Mouse (Mus musculus) layer of hippocampus, adult 2 months (tissue): Measurements from ENCODE around the gene Tulp1. TPM values are rescaled to one million over a fixed set of nuclear protein-coding genes. Genes with fewer than 3 reads are reported as not detected.
"Not testable (repeated sequence)": the region's sequence is repeated elsewhere in the genome, so short reads cannot be mapped to it uniquely, and the experiment has no call there.

ENCODE experiments used
- DNase-seq, 2 experiments: peaks; one replicate each; pipeline ENCODE4 v3.0.0; 2022; ENCODE audit warnings: low spot score in 2 of 2
- H3K27ac ChIP-seq: fragments of 200-600 bp; 2 replicates; pipeline ENCODE4 v1.8.1; 2022
- H3K4me3 ChIP-seq: fragments of 200-600 bp; 2 replicates; pipeline ENCODE4 v1.8.1; 2022; ENCODE audit warnings: mild to moderate bottlenecking
- CTCF ChIP-seq: fragments of 200-600 bp; conservative IDR thresholded peaks from 2 replicates; pipeline ENCODE4 v1.8.1; 2022; ENCODE audit warnings: antibody characterized with exemption, mild to moderate bottlenecking, moderate library complexity
- total RNA-seq, 2 experiments: library from RNA; stranded (reverse); gene quantifications; 2 replicates each; pipeline ENCODE4 v1.2.3; 2021

Tulp1 gene
- total RNA-seq, 2 experiments from 2014 or later, result not detected

DNA sequence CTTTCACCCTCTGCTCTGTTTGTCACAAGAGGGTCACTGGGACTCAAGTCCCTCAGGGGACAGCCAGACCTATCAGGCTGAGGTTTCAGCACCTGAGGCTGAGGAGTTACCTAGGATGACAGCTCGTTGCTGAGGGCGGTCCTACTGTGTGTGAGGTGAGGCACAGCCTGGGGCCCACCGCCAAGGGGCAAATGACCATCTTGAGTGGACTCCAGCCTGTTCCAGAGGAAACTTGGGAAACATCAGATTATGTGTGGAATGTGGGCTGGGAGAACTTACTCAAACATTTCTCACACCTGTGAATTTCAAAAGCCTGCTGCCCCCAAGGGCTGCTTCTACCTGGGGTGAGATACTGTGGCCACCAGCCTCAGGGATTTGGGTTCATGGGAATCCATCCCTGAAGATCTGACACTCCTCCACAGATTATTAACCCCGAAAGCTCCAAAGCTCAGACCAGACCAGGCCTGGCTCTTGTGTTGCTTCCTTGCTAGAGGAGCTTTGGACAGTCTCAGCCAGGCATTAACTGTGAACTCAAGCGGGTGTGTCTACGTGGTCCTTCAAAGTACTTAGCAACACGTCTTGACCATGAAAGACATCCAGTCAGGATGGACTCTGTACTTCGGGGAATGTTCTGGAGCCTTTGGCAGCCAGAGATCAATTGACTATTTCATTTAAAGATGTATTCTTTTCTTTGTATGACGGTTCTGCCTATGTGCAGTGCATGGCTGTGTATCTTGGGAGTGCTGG lies 4.3 kb downstream of the Tulp1 start:
- Histone ChIP-seq H3K4me3 (no peak overlapping the region), H3K27ac (no peak overlapping the region)
- DNase-seq, result no peak
- TF ChIP-seq CTCF, result no peak

DNA sequence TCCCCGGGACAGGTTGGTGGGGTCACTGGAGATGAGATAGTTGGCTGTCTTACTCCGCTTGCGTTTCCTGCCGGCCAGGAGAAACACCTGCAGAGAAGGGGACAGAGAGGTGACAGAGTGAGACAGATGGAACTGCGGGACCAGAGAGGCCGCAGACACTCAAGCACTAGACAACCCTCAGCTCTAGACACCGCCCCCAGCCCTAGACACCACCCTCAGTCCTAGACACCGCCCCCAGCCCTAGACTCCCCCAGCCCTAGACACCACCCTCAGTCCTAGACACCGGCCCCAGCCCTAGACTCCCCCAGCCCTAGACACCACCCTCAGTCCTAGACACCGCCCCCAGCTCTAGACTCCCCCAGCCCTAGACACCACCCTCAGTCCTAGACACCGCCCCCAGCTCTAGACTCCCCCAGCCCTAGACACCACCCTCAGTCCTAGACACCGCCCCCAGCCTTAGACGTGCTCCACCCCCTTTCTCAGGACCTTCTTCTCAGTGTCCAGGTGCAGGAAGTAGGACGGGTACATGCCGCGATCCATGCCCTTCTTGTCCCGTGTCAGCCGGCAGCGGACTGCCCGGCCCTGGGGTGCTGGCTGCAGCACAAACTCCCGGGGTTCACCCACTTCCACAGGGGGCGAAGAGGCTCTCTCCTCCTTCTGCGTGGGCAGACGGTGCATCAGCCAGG lies 6.3 kb downstream of the Tulp1 start:
- H3K4me3 ChIP-seq, H3K27ac ChIP-seq, DNase-seq: not testable (repeated sequence)

DNA sequence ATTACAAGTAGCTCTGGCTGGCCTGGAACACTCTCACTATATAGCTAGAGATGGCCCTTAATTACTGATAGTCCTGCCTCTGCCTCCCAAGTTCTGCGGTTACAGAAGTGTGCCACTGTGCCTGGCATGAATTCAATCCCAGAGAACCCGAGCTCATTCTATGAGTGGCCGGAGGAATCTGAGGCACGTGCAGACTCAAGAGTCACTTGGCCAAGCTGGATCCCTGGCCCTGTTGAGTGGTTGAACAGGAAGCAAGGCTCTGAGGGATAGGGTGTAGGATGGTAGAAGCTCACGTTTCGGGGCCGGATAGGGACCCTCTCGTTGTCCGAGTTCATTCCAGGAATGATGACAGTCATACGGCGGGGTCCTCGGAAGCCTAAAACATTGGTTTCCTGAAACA lies 9.2 kb downstream of the Tulp1 start:
- no peak for TF ChIP-seq CTCF
- no peak overlapping the region for H3K27ac ChIP-seq
- no peak overlapping the region for H3K4me3 ChIP-seq
- no peak for DNase-seq

DNA sequence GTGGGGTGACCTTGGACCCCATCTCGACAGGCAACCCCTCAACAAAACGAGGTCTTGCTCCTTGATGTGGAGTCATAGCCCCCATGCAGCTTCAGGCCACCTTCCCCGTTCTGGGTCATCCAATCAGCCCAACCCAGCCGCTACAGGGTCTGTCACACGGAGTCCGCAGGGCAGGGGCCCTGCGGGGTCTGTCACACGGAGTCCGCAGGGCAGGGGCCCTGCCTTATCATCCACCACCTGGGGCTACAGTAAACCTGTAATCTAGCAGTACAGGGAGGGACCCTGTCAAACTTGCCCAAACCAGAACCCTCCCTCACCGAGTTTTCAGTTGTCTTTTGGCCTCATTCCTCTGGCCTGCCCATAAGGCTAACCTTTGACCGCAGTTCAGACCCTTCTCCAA lies 13.0 kb downstream of the Tulp1 start:
- Histone ChIP-seq H3K27ac (no peak overlapping the region), H3K4me3 (no peak overlapping the region)
- no peak for DNase-seq
- TF ChIP-seq CTCF, result no peak

DNA sequence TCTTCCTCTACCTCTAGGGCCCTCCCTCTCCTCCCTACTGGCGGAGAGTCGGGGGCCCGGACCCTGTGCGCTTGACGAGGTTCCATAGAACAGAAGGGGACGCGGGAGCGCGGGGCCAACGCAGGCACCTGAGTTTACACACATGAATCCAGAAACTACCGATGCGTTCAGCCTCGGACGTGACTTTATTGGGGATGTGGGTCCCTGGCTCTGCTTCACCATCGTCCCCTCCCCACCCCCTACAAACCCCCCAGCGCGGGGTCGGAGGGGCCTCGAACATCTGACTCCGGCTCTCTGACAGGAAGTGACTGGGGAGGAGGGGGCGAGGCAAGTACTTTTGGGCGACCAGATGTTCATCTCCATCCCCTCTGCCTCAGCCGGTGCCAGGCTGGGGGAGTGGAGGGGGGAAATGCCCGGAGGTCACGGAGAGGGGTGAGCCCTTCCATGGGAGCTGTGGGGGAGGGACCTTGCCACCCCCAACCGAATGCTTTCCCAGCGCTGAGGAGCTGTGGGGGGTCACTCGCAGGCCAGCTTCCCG lies 13.6 kb downstream of the Tulp1 start:
- H3K27ac ChIP-seq, result peak overlapping the region; percentile 69; the same call in 1 of the 2 replicates
- peak overlapping the region; percentile 61 for H3K4me3 ChIP-seq
- no peak for TF ChIP-seq CTCF
- DNase-seq, result no peak

DNA sequence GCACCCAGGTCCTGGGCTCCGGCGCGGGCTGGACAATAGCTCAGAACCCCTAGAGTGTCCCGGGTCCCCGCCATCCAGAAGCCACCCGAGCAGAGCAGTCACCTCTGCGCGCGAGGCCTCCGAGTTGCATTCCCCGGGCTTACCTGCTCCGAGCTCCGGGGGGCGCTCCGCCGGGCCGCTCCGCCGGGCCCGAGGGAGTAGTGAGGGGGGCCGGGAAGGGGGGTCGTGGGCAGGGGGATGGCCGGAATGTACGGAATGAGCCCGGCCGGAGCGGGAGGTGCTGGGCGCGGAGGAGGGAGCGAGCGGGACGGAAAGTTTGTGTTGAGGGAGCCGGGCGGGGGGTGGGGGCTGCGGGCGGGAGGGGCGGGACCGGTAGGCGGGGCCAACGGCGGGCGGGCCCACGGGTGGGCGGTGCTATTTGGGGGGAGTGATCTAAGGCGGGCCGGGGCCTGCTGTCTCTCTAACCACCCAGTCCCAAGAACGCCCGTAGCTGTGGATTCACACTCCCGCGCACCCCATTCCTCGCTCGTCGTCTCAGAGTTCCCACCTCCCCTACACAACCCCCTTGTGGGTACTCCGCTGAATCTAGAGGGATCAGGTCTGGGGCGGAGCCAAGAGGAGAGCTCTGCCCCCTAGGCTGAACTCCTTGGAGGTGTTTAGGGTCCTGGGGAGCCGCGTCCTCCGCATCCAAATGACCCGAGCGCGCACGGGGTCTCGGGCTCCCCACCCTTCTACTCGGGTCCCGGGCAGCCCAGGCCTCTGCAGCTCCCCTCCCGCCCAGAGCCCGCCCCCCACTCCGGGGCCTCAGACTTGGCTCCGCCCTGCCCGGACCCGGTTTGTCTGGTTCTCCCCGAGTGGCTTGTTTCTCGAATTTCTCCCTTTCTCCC lies 14.3 kb downstream of the Tulp1 start, which contains the start of gene Tead3:
Gene Tead3, minus strand, starts transcription at position 352 of the 887 bp plus-strand sequence.
- TF ChIP-seq CTCF, result no peak
- H3K4me3 ChIP-seq, result peak within 1 kb of the TSS; percentile 61
- DNase-seq, result no peak
- H3K27ac ChIP-seq, result peak within 1 kb of the TSS; percentile 69

DNA sequence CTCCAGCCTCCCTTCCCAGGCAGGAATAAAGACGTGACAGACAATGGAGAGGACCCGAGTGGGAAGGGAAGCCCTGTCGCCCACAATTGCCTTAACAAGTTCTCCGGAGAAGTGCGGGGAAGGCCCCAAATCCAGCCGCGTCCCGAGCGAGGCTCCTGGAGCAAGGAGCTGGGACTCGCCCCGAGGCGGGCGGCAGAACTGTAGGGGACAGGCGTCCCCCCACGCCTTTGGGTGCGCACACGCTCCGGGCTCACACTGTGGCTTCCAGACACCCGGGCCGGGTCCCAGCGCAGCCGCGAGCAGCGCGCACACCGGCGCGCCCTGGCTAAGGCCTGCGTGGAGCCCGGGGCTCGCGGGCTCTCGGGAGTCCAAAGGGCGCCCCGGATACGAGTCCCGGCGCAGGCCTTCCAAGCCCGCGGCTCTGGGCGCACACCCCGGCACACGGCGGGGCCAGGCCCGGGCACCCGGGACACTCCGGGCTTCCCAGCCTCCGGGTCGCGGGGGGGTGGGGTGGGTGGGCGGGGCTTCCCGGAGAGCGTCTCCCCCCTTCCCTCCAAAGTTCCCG lies 15.0 kb downstream of the Tulp1 start:
- DNase-seq, result no peak
- no peak for TF ChIP-seq CTCF
- Histone ChIP-seq H3K27ac (peak overlapping the region; percentile 62; the same call in 1 of the 2 replicates), H3K4me3 (peak overlapping the region; percentile 61)

DNA sequence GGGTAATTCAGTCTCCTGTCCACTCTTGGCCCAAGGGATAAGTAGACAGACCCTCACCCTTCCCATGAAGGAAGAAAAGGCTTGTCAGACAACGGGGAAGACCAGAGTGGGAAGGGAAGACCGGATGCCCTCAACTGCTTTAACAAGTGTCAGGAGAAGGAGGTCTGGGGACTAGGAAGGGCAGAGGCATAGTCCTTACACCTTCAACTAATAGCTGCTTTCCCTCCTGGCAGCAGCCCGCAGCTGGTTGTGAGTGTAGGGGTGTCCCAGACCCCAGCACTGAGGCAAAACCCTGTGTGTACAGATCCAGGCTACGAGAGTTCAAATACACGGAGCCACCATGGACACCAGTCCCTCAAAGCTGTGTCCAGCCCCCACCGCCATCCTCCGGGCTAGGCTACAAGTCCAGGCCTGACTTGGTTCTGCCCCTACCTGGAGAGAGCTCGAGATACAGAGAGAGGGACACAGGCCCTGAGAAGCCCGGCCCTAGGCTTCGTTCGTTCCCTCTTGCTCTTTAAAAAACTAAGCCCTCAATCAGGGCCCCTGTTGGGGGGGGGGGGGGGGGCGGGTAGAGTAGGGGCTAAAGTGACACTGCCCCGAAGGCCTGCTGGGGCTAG lies 15.7 kb downstream of the Tulp1 start:
- no peak overlapping the region; the same call in 1 of the 2 replicates for H3K27ac ChIP-seq
- no peak for DNase-seq
- H3K4me3 ChIP-seq, result peak overlapping the region; percentile 61
- TF ChIP-seq CTCF, result no peak

DNA sequence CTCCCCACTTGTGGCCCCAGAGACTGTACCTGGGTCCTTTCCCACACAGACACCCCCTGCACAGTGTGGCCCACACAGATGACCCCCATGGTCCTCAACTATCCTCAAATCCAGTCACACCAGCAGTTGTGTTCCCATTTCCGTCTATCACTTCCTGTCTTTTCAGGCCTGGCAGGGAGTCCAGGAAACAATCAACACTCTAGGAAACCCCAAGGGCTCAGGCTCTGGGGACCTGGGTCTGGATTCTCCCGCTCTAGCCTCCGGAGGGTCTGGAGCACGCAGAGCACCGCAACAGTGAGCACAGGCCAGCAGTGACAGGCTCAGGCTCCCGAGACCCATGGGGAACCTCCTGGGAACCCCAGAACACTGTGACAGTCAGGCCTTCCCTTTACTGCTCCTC lies 16.8 kb downstream of the Tulp1 start:
- DNase-seq, result no peak
- Histone ChIP-seq H3K4me3 (no peak overlapping the region), H3K27ac (no peak overlapping the region)
- TF ChIP-seq CTCF, result no peak

DNA sequence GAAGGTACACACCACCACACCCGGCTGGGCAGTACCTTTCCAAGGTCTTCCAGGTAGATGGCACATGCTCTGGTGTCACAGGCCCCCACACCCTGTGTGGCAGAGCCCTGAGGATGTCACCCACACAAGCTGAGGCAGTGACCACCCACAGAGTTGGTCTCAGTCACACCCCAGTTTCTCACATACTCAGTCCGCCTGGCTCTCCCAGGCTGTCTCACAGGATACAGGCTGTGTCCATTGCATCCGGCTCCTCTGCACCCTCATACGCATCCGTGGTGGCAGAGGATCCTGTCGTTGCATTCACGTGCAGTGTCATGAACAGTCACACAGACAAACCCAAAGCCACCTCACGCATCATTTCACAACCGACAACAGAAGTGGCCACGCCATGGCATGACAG lies 17.7 kb downstream of the Tulp1 start:
- DNase-seq, result no peak
- no peak for TF ChIP-seq CTCF

DNA sequence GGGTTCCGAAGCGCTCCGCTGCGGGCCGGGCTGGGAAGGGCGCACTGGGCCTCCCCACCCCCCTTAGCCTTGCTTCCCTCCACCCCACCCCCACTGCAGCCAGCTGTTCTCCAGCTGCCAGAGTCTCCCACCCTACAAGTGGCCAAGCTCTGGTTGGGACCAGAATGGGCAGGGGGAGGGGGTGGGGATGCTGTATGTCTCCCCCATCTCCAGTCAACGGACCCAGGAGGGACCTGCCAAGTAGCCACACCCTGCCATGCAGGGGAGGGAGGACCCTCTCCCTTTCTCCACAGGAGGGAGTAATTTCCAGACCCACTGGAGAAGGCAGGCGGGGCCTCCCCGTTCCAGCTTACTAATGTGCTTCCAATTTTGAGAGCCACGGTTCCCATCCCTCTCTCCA lies 19.1 kb downstream of the Tulp1 start:
- DNase-seq, result no peak
- H3K4me3 ChIP-seq, result no peak overlapping the region
- TF ChIP-seq CTCF, result no peak

More for the DNA sequence above, 17.7 kb downstream of the Tulp1 start:
- H3K4me3 ChIP-seq, result no peak overlapping the region
- H3K27ac ChIP-seq, result no peak overlapping the region

DNA sequence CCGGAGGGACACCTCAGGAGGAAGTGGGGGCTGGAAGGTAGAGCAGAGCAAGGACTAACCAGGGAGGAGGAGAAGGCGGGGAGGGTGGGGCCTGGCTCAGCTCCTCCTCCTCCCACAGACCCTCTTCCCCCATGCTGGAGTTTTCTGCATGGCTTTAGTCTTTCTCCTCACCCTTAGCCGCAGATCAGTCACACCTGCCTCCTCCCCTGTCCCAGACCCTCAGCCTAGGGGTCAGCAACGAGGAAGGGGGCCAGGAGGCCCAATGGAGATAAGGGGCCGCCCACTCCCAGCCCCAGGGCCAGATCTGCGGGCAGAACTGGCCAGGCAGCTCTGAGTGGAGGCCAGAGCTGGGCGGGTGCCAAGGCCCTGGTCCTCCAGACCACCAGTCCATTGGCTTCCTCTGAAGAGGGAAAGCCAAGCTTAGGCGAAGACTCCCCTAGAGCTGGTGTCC lies 19.7 kb downstream of the Tulp1 start:
- no peak overlapping the region for H3K27ac ChIP-seq
- TF ChIP-seq CTCF, result no peak
- no peak overlapping the region for H3K4me3 ChIP-seq
- no peak for DNase-seq

More for the DNA sequence above, 19.1 kb downstream of the Tulp1 start:
- no peak overlapping the region for H3K27ac ChIP-seq
